Mouse (Mus musculus) megakaryocyte, embryonic 14.5 days (primary cell): ENCODE results near the gene 2200002D01Rik.

Experiments
- FLI1 ChIP-seq: IDR thresholded peaks from 2 replicates; pipeline ENCODE4 v1.6.1; 2012; ENCODE audit warnings: low read length, inconsistent platforms, mixed read lengths
- GATA1 ChIP-seq: IDR thresholded peaks from 3 replicates; pipeline ENCODE4 v1.6.1; 2012; ENCODE audit warnings: mixed read lengths, low read length, inconsistent platforms, borderline replicate concordance

DNA sequence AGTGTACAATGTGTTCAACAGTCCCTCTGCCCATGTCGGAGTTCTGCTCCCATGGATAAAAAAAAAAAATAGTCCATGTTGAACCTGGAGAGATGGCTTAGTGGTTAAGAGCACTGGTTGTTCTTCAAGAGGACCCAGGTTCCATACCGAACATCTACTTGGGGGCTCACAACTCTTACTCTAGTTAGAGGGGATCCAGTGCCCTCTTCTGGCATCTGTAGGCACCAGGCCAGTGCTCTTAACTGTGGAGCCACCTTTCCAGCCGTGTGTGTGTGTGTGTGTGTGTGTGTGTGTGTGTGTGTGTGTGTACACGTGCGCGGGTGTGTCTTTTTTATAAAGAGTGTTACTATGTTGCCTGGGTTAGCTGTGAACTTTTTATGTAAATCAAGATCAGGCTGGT is 45.7 kb downstream of the 2200002D01Rik start:
- TF ChIP-seq GATA1: no peak
- no peak for TF ChIP-seq FLI1
